Mouse (Mus musculus): ENCODE results near the gene Ncf2.

Gene Ncf2

DNA sequence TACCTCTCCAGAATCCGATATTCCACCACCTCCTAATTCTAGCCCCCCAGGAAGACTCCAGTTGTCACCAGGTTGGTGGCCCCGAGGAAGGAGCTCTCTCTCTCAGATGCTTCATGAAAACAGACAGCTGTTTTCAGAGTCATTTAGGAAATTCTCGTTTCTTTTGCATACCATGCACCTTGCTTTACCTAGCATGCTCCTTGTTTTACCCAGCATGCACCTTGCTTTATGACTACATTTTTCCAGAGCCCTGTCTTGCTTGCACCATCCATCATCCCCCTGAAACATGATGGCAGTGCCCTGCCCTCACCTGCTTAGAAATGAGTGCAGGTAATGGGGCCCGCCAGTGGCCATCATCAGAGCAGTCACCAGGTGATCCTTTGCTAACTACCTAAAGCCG is 31.6 kb downstream of the Ncf2 start:
- DNase-seq (ENCODE audit: low spot score) = no peak

DNA sequence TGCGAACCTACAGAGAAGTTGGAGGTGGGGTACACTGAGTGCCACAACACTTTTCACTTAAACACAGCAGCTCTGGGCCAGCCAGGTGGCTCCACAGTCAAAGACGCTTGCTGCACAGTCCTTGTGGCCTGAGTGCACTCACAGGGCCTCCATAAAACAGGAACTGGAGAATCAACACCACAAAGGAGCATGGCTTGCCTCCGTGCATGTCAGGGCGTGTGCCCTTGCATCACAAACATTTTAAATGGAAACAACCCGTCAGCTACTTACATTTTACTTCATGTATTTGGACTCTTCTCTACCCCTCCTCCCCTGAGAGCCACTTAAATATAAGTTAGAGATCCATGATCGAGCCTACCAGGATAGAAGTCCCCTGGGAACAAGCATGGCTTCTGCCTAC is 32.3 kb downstream of the Ncf2 start:
- DNase-seq (ENCODE audit: low spot score) = no peak

- no peak for DNase-seq (ENCODE audit: low spot score)
Observed at GRCm38 (mm10) chr1:152835061-152835460, 35.1 kb downstream of the Ncf2 start.

DNA sequence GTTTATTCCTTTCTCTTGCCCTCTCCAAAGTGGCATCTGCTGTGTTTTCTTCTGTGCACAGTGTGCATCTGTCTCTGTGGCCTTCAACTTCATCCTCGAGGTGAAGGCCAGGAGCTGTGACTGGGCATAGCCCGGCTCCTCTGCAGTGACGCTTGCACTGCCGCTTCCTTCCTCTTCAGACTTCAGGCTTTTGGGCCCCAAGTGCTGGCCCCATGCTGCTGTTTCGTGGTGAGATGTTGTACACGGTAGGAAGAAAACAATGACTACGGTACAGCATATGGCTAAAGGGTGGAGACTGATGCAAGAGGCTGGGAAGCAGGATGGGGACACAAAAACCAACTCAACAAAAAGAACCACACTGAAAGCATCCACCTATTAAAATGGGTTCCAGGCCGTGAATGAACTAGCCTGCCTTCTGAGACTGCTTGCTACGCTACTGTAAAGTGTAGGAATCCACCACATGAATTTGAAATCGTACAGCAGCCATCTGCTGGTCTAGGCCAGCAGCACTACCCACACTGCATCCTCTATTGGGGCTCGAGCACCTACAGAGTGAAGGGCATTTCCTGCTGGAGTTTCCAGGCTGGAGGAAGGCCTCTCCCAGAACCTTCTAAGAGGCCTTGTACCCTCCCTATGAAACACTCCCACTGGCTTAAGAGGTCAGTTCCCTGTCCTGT is 38.2 kb downstream of the Ncf2 start:
- no peak for DNase-seq (ENCODE audit: low spot score)

DNA sequence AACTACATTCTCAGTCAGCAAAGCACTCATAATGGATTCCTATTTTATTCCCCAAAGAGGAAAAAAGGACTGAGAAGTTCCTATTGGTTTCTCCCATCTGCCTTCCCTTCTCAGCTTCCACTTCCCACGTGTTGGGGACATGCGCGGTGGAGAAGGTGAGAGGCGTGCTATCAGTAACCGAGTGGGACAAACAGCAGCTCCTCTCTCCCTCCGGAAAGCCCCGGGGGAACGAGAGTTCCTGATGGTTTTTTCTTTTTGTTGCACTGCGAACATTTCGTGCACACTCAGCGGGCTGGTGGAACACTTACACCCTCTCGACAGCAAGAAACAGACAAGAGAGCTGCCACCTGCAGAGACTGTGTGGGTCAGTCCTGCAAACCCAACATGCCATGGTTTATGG is 38.8 kb downstream of the Ncf2 start:
- DNase-seq (ENCODE audit: low spot score) = no peak

- no peak for DNase-seq (ENCODE audit: low spot score)
Observed at GRCm38 (mm10) chr1:152840343-152840742, 40.3 kb downstream of the Ncf2 start.

- DNase-seq (ENCODE audit: low spot score) = no peak
Observed at GRCm38 (mm10) chr1:152841057-152841456, 41.1 kb downstream of the Ncf2 start.

DNA sequence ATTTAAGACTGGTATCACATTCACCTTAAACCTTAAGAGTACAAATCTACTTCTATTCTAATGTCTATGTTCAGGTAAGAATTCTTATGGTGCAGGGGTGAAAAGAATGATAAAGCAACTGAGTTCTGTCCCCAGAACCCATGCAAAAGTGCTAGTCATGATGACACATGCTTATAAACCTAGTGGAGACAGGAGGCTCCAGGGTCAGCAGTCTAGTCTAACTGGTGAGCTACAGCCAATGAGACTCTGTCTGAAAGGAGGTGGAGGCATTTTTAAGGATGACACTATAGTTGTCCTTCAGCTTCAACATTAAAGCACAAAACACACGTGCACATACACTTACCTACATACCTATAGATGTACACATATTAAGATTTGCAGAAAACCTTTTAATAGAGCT is 44.6 kb downstream of the Ncf2 start:
- DNase-seq (ENCODE audit: low spot score) = no peak

DNA sequence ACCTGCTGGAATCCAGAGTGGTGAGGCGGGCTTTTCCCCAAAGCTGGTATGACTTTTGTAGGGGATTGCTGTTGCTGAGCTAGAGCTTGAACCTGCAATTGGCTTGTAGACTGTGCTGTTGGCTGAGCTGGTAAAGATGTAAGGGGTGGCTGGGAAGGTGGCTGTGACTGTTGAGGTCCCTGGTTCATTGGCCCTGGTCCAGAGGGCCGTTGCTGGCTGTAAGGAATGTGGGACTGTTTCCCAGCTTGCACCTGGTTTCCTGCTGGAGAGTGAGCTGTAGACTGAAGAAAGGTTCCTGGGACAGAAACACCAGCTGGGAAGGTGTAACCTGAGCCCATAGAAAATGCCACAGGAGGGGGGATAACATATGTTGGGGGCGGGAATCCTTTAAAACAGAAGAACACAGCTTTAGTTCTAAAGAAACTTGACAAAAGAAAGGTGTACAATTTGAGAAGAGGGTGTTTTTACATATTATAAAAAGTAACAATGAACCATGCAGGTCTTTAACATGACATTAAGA is 45.3 kb downstream of the Ncf2 start:
- no peak for DNase-seq (ENCODE audit: low spot score)

- DNase-seq (ENCODE audit: low spot score) = no peak
Observed at GRCm38 (mm10) chr1:152846856-152847255, 46.9 kb downstream of the Ncf2 start.

DNA sequence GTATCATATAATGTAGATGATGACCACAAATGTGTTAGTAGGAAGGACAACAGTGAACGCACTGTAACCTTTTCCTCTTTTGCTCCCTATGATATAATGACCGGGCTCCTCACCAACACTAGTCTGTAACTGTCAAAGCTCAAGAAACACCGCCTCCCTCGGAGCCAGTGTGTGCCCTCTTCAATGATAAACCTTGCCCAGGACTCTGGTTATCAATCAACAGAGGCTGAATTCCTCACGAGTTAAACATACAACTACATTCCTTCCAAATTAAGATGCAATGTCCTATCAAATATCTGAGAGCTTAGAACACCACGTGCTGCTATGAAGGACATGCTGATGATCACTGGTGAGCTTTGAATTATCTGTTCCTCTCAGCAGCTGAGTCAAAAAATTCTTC is 69.9 kb downstream of the Ncf2 start:
- DNase-seq (ENCODE audit: low spot score) = no peak

- DNase-seq (ENCODE audit: low spot score) = no peak
Observed at GRCm38 (mm10) chr1:152871031-152871430, 71.0 kb downstream of the Ncf2 start.

Measured in retina, embryonic 14.5 days (tissue).